Mouse (Mus musculus) kidney, embryonic 16.5 days (tissue): ENCODE measurements around the gene Tcf21. TPM values are rescaled to one million over a fixed set of nuclear protein-coding genes. Genes with fewer than 3 reads are reported as not detected.

ENCODE experiments used
- ATAC-seq: fragments of 200-750 bp; cut with Nextera tagmentation; 2 replicates; pipeline ENCODE4 v1.8.0; 2017; ENCODE audit warnings: moderate TSS enrichment; ENCODE audit not compliant: low FRiP score, low TSS enrichment
- H3K27ac ChIP-seq: fragments of 300-500 bp; sonication (generic); 2 replicates; pipeline ENCODE4 v1.5.1; 2014; ENCODE audit warnings: low read length
- H3K27me3 ChIP-seq: fragments of 300-500 bp; sonication (generic); 2 replicates; pipeline ENCODE4 v1.6.1; 2014; ENCODE audit warnings: low read length, control low read depth, mixed read lengths; ENCODE audit not compliant: insufficient read depth
- H3K36me3 ChIP-seq: fragments of 300-500 bp; sonication (generic); 2 replicates; pipeline ENCODE4 v1.6.1; 2014; ENCODE audit warnings: low read length, control low read depth, mixed read lengths; ENCODE audit not compliant: insufficient read depth
- H3K4me1 ChIP-seq: fragments of 300-500 bp; sonication (generic); 2 replicates; pipeline ENCODE4 v1.6.1; 2014; ENCODE audit warnings: low read length, control low read depth, mixed read lengths; ENCODE audit not compliant: insufficient read depth
- H3K4me2 ChIP-seq: fragments of 300-500 bp; sonication (generic); replicated peaks from 2 replicates; pipeline ENCODE4 v1.6.1; 2014; ENCODE audit warnings: low read depth, low read length
- H3K4me3 ChIP-seq: fragments of 300-500 bp; sonication (generic); 2 replicates; pipeline ENCODE4 v1.5.1; 2014; ENCODE audit warnings: mild to moderate bottlenecking, low read length
- H3K9ac ChIP-seq: fragments of 300-500 bp; sonication (generic); replicated peaks from 2 replicates; pipeline ENCODE4 v1.6.1; 2014; ENCODE audit warnings: low read length
- H3K9me3 ChIP-seq: fragments of 300-500 bp; sonication (generic); 2 replicates; pipeline ENCODE4 v1.6.1; 2016; ENCODE audit warnings: low read length, control low read depth
- WGBS: fragments of 180-500 bp; shearing (Covaris S2); extraction: QIAGEN DNeasy Blood & Tissue Kit; methylation state at CpG from one replicate; pipeline ENCODE4 v1.1.7; 2014; 5-methylcytosine and 5-hydroxymethylcytosine counted together
- polyA plus RNA-seq: library from polyadenylated mRNA; unstranded; fragments of >200 nt; fragmentation: Nextera tagmentation; extraction: Ambion mirVana; gene quantifications from 2 replicates; pipeline ENCODE4 v1.2.1, GENCODE M21; 2015

Gene Tcf21
- 357 and 367 TPM in 2 replicates for polyA plus RNA-seq

DNA sequence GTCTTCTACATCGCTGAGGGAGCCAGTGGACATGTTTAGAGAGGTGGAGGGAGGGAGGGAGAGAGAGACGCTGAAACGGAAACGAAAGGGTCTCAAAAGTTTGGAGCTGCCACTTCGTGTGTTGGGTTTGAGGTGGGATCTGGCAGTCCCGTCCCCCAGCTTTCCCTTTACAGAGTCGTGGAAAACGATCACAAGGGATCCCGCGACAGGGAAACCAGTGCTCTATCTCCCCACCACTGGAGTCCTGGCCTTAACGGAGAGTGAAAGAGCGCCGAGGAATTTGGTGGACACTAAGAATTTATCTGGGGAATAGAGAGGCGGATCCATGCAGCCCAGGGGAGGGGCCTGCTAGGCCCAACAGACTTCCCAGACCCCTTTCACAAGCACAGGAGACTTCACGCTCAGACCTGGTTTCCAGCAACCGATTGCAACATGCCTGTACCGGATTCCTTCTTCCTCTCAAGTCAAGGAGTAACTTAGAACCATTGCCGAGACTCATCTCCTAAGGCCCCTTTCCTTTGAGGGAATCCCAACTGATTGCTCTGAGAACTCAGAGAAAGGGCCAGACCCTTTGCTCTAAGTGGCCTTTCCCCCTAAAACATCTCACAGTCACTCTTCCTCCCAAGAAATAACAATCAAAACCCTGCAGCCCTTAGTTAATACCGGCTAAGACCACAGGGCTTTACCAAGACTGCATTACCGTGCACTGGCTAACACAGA lies at the start of gene Tcf21:
Gene Tcf21 (minus strand): TSS at position 304 of the 720 bp plus-strand sequence.
- Histone ChIP-seq H3K27me3 (no peaks in the 10 kb centered on the region; the same call in 1 of the 2 replicates), H3K9me3 (no peaks in the 10 kb centered on the region), H3K27ac (peak within 1 kb of the TSS; percentile 96), H3K4me3 (peak within 1 kb of the TSS; percentile 73), H3K36me3 (0 out of 2 replicates have a peak, but pooled peaks cover 4% of the 10 kb centered on the region), H3K9ac (peak within 1 kb of the TSS; percentile 96), H3K4me1 (peaks cover 25% of the 10 kb centered on the region), H3K4me2 (peak within 1 kb of the TSS; percentile 53)
- WGBS = 1% methylated on average over 20 of the region's 20 CpGs
- peak; percentile 81 for ATAC-seq

- H3K27me3 ChIP-seq = no peaks in the 10 kb centered on the region
- peak; percentile 88 for ATAC-seq
- WGBS = 14% methylated on average over 8 of the region's 8 CpGs
- H3K36me3 ChIP-seq = no peaks in the 10 kb centered on the region
- H3K4me3 ChIP-seq = no peak overlapping the region
- no peak overlapping the region for H3K4me2 ChIP-seq
- peak overlapping the region; percentile 76 for H3K27ac ChIP-seq
- no peak overlapping the region for H3K9ac ChIP-seq
- peaks cover 21% of the 10 kb centered on the region for H3K4me1 ChIP-seq
- H3K9me3 ChIP-seq = no peaks in the 10 kb centered on the region
Measured at GRCm38 (mm10) chr10:22868386-22868918, 48.5 kb upstream of the Tcf21 start.

GRCm38 (mm10) chr10:22867210-22867609 lies 47.2 kb upstream of the Tcf21 start:
- no peaks in the 10 kb centered on the region for H3K27me3 ChIP-seq
- H3K4me3 ChIP-seq = no peak overlapping the region
- H3K36me3 ChIP-seq = no peaks in the 10 kb centered on the region
- no peak overlapping the region for H3K9ac ChIP-seq
- no peak overlapping the region for H3K4me2 ChIP-seq
- 0 out of 2 replicates have a peak overlapping the region, but pooled peaks have one; percentile 29 for H3K27ac ChIP-seq
- H3K9me3 ChIP-seq = no peaks in the 10 kb centered on the region
- 0 out of 2 replicates have a peak, but pooled peaks have one; percentile 60 for ATAC-seq
- H3K4me1 ChIP-seq = peaks cover 15% of the 10 kb centered on the region
- WGBS = 87% methylated on average over 2 of the region's 2 CpGs

GRCm38 (mm10) chr10:22858111-22858510 lies 38.1 kb upstream of the Tcf21 start:
- 38% methylated on average over 9 of the region's 9 CpGs for WGBS
- Histone ChIP-seq H3K27ac (no peak overlapping the region), H3K9ac (no peak overlapping the region), H3K27me3 (no peaks in the 10 kb centered on the region), H3K4me2 (no peak overlapping the region), H3K4me1 (0 out of 2 replicates have a peak, but pooled peaks cover 3% of the 10 kb centered on the region), H3K9me3 (no peaks in the 10 kb centered on the region), H3K36me3 (no peaks in the 10 kb centered on the region), H3K4me3 (no peak overlapping the region)
- ATAC-seq = no peak

GRCm38 (mm10) chr10:22854330-22854729 lies 34.4 kb upstream of the Tcf21 start:
- 44% methylated on average over 7 of the region's 7 CpGs for WGBS
- Histone ChIP-seq H3K4me3 (no peak overlapping the region), H3K4me1 (0 out of 2 replicates have a peak, but pooled peaks cover 3% of the 10 kb centered on the region), H3K9ac (no peak overlapping the region), H3K27ac (no peak overlapping the region), H3K9me3 (no peaks in the 10 kb centered on the region), H3K36me3 (no peaks in the 10 kb centered on the region), H3K27me3 (no peaks in the 10 kb centered on the region), H3K4me2 (no peak overlapping the region)
- ATAC-seq = no peak

DNA sequence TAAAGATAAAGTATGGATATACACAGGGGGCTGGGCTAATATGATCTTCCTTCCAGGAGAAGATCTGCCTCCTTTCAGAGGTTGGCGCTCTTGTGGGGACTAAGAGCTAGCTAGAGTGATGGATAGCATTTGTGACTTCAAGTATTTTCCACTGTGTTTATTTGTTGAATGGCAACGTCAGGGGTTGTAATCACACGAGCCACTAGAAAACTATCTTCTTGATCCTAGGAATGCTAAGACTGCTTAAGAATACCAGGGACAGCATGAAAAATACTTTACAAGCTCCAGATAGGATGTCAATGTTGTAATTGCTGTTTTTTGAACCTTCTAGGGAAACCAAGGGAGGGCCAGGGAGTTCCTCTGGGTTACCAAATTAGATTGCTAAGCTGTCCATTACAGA lies 25.4 kb upstream of the Tcf21 start:
- Histone ChIP-seq H3K4me3 (no peak overlapping the region), H3K4me2 (no peak overlapping the region), H3K9ac (no peak overlapping the region), H3K27me3 (peaks cover 14% of the 10 kb centered on the region), H3K9me3 (no peaks in the 10 kb centered on the region), H3K4me1 (peaks cover 32% of the 10 kb centered on the region), H3K36me3 (no peaks in the 10 kb centered on the region), H3K27ac (no peak overlapping the region)
- no peak for ATAC-seq
- 11% methylated on average over 3 of the region's 3 CpGs for WGBS

DNA sequence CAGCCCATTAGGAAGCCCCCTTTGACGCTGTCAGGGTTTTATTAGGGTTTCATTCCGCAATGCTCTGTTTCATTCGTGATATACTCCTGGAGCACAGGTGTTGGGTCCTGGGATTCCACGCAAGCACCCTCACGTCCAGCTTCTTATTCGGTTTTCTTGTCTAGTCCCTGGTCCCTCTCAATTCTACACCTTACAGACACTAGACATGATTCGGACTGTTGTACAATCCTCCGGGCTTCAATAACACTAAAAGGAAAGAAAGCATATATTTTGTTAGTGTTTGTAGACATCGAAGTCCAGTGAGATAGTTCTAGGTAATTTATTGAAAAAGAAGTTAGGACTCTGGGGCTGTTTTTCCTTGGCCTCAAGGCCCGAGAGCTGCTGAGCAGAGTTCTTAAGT lies 24.8 kb upstream of the Tcf21 start:
- H3K27ac ChIP-seq = no peak overlapping the region
- no peak overlapping the region for H3K9ac ChIP-seq
- no peaks in the 10 kb centered on the region for H3K9me3 ChIP-seq
- peaks cover 16% of the 10 kb centered on the region for H3K27me3 ChIP-seq
- H3K4me3 ChIP-seq = no peak overlapping the region
- 20% methylated on average over 10 of the region's 10 CpGs for WGBS
- no peak for ATAC-seq
- no peaks in the 10 kb centered on the region for H3K36me3 ChIP-seq
- no peak overlapping the region for H3K4me2 ChIP-seq
- H3K4me1 ChIP-seq = peaks cover 32% of the 10 kb centered on the region

GRCm38 (mm10) chr10:22843440-22844361 lies 23.7 kb upstream of the Tcf21 start:
- peak overlapping the region; percentile 27 for H3K4me3 ChIP-seq
- peak overlapping the region; percentile 60 for H3K4me2 ChIP-seq
- peak; percentile 72 for ATAC-seq
- H3K9me3 ChIP-seq = no peaks in the 10 kb centered on the region
- H3K36me3 ChIP-seq = no peaks in the 10 kb centered on the region
- peaks cover 16% of the 10 kb centered on the region for H3K27me3 ChIP-seq
- H3K4me1 ChIP-seq = peaks cover 35% of the 10 kb centered on the region
- H3K27ac ChIP-seq = peak overlapping the region; percentile 72
- peak overlapping the region; percentile 55 for H3K9ac ChIP-seq
- WGBS = 2% methylated on average over 26 of the region's 26 CpGs

DNA sequence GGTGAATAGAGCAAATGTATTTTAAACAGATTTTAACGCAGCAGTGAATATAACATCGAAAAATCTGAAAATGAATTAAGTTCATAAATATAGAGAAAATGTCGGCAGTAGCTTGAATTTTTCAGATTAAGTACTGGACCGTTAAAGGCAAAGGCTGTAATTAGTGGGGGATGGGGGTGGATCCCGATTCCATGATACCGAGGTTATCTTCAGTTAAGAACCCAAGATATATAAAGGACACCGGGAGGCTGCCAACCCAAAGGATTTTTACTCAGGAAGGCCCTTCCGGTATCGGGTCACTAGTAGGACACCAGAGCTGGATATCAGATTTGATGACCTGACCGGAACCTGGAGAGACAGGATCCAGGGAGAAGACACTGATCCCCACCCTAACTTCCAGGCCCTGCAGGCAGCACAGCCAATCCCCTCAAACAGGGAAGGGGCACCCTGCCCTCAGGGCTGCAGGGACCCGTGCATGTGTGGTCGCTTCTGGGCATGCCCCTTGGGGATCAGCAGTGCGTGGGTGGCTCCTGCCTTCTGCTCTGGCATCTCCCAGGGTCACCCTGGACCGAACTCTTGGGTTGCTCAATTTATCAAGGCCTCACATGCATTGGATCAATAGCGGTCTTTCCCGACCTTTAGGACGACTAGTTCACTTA lies 22.9 kb upstream of the Tcf21 start:
- peak; percentile 78 for ATAC-seq
- Histone ChIP-seq H3K4me2 (peak overlapping the region; percentile 60), H3K9me3 (no peaks in the 10 kb centered on the region), H3K36me3 (no peaks in the 10 kb centered on the region), H3K27ac (peak overlapping the region; percentile 72), H3K27me3 (peaks cover 18% of the 10 kb centered on the region), H3K4me1 (peaks cover 37% of the 10 kb centered on the region), H3K4me3 (peak overlapping the region; percentile 3; the same call in 1 of the 2 replicates), H3K9ac (peak overlapping the region; percentile 44; the same call in 1 of the 2 replicates)
- WGBS = 8% methylated on average over 17 of the region's 17 CpGs
